Mouse (Mus musculus) lung, postnatal 4 days (tissue): ENCODE data around the gene Gm3417.
"Not testable (repeated sequence)": the region's sequence is repeated elsewhere in the genome, so short reads cannot be mapped to it uniquely, and the experiment has no call there.

Experiments used
- DNase-seq, 2 experiments: peaks; one replicate each; pipeline ENCODE4 v3.0.0; 2021

The Gm3417 gene

GRCm38 (mm10) chr17:14978362-14979038 lies at the start of gene Gm3417, which contains the start of gene 9030025P20Rik:
Gene Gm3417, minus strand, starts transcription at chr17:14978790.
Gene 9030025P20Rik, plus strand, starts transcription at chr17:14978468.
- not testable (repeated sequence) for DNase-seq

GRCm38 (mm10) chr17:15025513-15025912 lies 46.9 kb upstream of the Gm3417 start:
- DNase-seq: not testable (repeated sequence)

GRCm38 (mm10) chr17:15024502-15025193 lies 46.1 kb upstream of the Gm3417 start:
- not testable (repeated sequence) for DNase-seq

GRCm38 (mm10) chr17:15023878-15024492 lies 45.4 kb upstream of the Gm3417 start:
- not testable (repeated sequence) for DNase-seq

- peak; percentile 39 to 58 for DNase-seq
Measured at GRCm38 (mm10) chr17:15021503-15022220, 43.1 kb upstream of the Gm3417 start.

- DNase-seq: not testable (repeated sequence)
Measured at GRCm38 (mm10) chr17:15009706-15010413, 31.3 kb upstream of the Gm3417 start, which contains the start of gene Gm3435. Gene Gm3435, plus strand, starts transcription at chr17:15010176.

- DNase-seq: not testable (repeated sequence)
Measured at GRCm38 (mm10) chr17:15009088-15009487, 30.5 kb upstream of the Gm3417 start.

GRCm38 (mm10) chr17:15000047-15000446 lies 21.5 kb upstream of the Gm3417 start:
- DNase-seq: not testable (repeated sequence)

- DNase-seq: not testable (repeated sequence)
Measured at GRCm38 (mm10) chr17:14994140-14994539, 15.6 kb upstream of the Gm3417 start.

- DNase-seq: not testable (repeated sequence)
Measured at GRCm38 (mm10) chr17:14993139-14993832, 14.7 kb upstream of the Gm3417 start.

GRCm38 (mm10) chr17:14992522-14993138 lies 14.0 kb upstream of the Gm3417 start:
- DNase-seq: not testable (repeated sequence)

- DNase-seq: peak; percentile 3 to 10
Measured at GRCm38 (mm10) chr17:14990116-14990702, 11.6 kb upstream of the Gm3417 start.

- not testable (repeated sequence) for DNase-seq
Measured at GRCm38 (mm10) chr17:14977718-14978361, 750 bp downstream of the Gm3417 start.

GRCm38 (mm10) chr17:14968373-14968913 lies 10.1 kb downstream of the Gm3417 start:
- not testable (repeated sequence) for DNase-seq

- DNase-seq: not testable (repeated sequence)
Measured at GRCm38 (mm10) chr17:14961557-14962154, 16.9 kb downstream of the Gm3417 start.

GRCm38 (mm10) chr17:14960951-14961556 lies 17.5 kb downstream of the Gm3417 start, which contains the start of gene Phf10:
Gene Phf10, minus strand, starts transcription at chr17:14961273.
- DNase-seq: peak; percentile 58 to 60

- peak; percentile 35 to 43 for DNase-seq
Measured at GRCm38 (mm10) chr17:14960520-14960919, 18.1 kb downstream of the Gm3417 start.

GRCm38 (mm10) chr17:14959979-14960378 lies 18.6 kb downstream of the Gm3417 start:
- DNase-seq: no peak
